Mouse (Mus musculus) brain, adult 2 months (tissue): ENCODE data around the gene Gpr61.

Experiments used
- DNase-seq: peaks from one replicate; pipeline ENCODE4 v3.0.0; 2011; ENCODE audit warnings: low read depth, low spot score

The Gpr61 gene

DNA sequence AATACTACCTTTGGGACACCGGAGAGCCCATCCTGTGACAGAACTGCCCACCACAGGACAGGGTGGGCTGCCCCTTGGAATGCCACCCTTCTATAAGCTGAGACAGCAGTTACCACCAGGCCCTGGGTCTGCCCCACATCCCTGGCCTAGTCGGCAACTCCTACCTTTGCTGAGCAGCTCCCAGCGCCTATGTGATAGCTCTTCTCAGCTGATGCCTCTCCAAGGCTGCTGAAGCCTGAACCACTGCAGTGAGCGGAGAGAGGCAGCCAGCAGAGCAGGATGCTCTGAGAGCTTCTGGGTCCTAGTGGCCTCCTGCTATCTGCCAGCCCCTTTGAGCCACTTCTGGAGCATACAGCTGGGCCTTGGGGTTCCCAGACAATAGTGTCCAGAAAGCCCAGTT, at the start of gene Gpr61:
Gpr61 (minus strand) TSS at position 227 of the 400 bp plus-strand sequence.
- DNase-seq: peak; percentile 96

- no peak for DNase-seq
These were observed 49.8 kb upstream of the Gpr61 start for GRCm38 (mm10) chr3:108204470-108204869.

DNA sequence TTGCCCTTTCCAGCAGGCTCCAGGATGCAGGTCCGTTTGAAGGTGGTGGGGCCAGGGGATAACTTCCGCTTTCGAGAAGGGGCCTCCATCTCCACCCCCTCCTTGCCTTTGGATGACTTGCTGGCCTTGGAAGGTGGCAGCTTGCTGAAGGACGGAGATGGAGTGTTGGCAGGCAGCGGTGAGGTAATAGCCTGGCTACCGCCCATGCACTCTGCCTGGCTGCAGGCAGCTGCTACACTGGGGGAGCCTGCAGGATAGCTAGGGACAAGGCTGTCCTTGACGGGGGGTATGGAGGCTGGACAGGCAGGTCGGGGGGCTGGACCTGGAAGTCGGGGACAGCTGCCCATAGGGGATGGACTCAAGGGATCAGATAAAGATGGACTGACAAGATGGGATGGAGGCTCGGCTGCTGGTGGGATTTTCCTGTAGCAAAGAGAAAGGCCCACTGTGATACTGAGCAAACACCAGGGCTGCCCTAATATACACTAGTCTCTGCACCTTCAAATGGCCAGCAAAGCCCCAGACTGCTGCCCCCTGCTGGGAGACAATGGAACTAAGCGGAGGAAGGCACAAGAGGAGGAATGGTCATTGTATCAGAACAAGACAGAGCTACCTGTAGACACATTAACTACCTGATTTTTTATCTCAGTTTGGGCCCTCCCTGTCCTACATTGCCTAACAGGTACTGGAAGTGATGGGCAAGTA, 49.1 kb upstream of the Gpr61 start:
- DNase-seq: peak; percentile 86

DNA sequence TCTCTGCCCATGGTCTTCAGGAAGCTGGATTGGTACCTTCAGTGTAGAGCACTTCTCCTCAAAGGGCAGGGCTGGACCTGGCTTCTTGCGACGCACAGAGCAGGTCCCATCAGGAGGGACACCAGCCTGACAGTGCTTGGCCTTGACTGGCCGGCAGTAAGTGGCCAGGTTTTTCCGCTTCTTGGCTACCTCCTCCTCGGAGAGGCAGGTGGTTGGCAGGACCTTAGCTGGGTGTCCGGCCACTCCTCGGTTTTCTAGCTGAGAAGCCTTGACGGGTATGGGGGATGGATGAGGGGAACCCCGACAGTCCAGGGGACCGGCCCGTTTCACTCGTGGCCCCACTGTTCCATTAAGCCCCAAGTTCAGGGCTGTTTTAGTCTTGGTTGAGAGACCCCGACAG, 48.5 kb upstream of the Gpr61 start:
- no peak for DNase-seq

GRCm38 (mm10) chr3:108202506-108202905, 47.8 kb upstream of the Gpr61 start:
- DNase-seq: no peak

GRCm38 (mm10) chr3:108200329-108201323, 45.9 kb upstream of the Gpr61 start, which contains the start of gene Cyb561d1:
Gene Cyb561d1 (minus strand): TSS chr3:108201212.
- DNase-seq: peak; percentile 91

GRCm38 (mm10) chr3:108199231-108199630, 44.5 kb upstream of the Gpr61 start:
- DNase-seq: no peak

- peak; percentile 92 for DNase-seq
These were observed 42.4 kb upstream of the Gpr61 start for GRCm38 (mm10) chr3:108197066-108197497.

DNA sequence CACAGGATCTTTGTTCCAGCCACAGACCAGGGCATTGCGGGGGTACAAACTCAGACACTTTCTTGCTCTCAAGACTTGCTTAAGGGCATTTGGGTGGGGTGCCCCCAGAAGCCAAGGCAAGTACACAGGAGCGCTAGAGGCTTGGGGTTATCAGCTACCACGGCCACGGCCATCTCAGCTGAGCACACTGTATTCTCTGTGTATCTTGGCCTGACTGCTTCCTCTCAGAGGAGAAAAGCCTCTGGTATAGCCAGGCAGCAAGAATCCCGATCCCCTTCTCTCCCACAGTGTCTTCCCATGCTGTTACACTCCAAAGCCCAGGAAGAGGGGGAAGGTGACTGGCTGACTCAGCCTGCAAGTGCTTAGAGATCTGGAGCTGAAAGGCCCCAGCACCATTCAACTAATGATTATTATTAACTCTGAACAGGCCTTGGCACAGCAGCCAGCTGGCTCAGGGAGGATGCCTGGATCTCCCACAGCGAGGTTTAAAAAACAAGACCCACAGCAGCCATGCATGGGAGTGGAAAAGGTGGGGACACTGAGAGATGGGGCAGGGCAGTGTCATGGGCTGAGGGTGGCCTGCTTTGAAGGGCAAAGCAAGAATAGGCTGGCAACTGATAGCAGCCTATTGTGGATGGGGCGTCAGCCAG, 41.4 kb upstream of the Gpr61 start:
- peak; percentile 93 for DNase-seq

DNA sequence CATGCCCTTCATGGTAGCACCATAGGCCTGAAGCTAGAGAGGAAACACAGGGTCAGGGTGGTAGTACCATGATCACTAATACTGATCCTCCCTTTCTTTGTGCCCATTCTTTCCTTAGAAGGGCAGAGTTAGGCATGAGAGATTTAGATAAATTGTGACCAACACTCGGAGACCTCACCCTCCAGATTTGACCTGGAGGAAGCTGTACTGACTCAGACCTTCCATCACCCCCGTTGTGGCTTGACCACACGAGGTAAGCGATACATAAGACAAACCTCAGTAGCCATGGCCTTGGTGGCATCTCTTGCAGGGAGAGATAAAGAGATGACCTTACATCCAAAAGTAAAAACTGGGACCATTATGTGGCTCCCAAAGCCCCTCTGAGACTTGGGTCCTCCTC, 40.6 kb upstream of the Gpr61 start:
- no peak for DNase-seq

DNA sequence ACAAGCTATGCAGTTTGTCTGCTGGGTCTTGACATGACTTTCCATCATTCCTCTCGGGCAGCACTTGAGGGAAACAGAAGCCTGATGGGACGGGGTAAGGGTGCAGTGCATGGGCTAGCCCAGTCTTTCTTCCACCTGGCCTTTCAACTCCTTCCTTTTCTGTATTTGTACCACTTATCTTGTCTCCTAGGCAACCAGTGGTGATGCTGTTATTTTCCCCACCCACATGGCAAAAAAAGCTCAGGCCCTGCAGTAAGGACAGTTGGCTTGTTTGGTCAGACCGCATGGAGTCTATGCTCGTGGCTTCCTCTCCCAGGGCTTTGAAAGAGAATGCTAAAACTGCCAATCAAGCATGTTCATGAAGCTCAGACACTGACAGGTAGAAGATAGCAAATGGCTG, 39.0 kb upstream of the Gpr61 start:
- DNase-seq: no peak

- no peak for DNase-seq
These were observed 35.2 kb upstream of the Gpr61 start for GRCm38 (mm10) chr3:108189897-108190296.

GRCm38 (mm10) chr3:108188716-108189490, 34.2 kb upstream of the Gpr61 start:
- DNase-seq: no peak

DNA sequence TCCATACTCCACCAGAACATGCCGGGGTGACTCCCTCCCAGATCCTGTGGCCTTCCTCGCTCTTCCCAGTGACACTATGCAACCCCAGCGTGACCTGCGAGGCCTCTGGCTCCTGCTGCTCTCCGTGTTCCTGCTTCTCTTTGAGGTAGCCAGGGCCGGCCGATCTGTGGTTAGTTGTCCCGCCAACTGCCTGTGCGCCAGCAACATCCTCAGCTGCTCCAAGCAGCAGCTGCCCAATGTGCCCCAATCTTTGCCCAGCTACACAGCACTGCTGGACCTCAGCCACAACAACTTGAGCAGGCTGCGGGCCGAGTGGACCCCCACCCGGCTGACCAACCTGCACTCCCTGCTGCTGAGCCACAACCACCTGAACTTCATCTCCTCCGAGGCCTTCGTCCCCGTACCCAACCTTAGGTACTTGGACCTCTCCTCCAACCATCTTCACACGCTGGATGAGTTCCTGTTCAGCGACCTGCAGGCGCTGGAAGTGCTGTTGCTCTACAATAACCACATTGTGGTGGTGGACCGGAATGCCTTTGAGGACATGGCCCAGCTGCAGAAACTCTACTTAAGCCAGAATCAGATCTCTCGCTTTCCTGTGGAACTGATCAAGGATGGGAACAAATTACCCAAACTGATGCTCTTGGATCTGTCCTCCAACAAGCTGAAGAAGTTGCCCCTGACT, 32.6 kb upstream of the Gpr61 start:
- DNase-seq: no peak

DNA sequence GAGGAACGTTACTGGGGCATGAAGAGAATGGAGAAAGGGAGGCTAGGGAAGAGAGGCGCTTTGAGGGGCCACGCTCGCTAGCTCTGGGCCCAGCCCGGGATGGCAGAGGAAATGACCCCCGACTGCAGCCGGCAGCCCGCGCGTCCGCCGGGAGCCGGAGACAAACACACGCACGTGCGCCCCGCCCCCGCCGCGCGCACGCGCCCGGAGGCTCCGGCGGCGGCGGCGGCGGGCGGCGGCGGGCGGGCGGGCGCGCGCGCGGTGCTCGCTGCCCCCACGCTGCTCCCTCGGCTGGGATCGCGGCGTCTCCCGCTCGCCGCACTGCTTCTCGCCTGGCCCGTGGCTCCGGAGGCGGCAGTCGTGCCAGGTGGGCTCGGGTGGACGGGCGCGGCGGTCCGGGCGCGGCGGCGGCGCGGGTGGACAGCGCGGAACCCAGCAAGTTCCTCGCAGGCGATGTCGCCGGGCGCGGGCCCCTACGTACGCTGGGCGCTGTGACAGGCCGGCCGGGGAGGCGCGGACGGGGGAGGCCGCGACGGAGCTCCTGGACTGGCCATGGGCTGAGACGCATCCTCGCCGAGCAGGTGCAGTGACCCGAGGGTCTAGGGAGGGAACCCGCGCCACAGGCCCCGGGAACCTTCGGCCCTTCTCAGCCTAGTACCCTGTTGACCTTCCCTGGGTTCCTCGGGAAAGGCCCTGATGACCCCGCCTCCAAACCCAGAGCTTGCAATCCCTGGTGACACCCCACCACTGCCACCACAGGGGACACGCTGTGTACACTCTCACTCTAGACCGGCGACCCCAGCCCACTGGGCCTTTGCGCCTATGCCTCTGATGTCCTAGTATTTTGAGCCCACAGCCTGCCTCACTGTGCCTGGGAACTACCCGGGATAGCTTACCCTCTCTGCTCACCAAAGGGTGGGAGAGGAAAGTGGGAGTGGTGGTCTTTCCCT, 31.7 kb upstream of the Gpr61 start, which contains the start of gene Amigo1:
Amigo1 (plus strand) TSS at position 238 of the 950 bp plus-strand sequence.
- peak; percentile 66 for DNase-seq

- peak; percentile 59 for DNase-seq
These were observed 30.9 kb upstream of the Gpr61 start for GRCm38 (mm10) chr3:108185460-108186097.

GRCm38 (mm10) chr3:108184742-108185141, 30.1 kb upstream of the Gpr61 start:
- DNase-seq: no peak

- DNase-seq: no peak
These were observed 25.8 kb upstream of the Gpr61 start for GRCm38 (mm10) chr3:108180514-108180913.
